Mouse (Mus musculus) layer of hippocampus, adult 9-11 months (tissue): ENCODE results near the gene Pfkfb4.

Source experiments
- DNase-seq: peaks from one replicate; pipeline ENCODE4 v3.0.0; 2022

The Pfkfb4 gene

GRCm38 (mm10) chr9:109038901-109039364 lies 47.4 kb downstream of the Pfkfb4 start:
- no peak for DNase-seq

GRCm38 (mm10) chr9:109039681-109040080 lies 48.1 kb downstream of the Pfkfb4 start:
- no peak for DNase-seq

- no peak for DNase-seq
These were observed 48.6 kb downstream of the Pfkfb4 start for GRCm38 (mm10) chr9:109040216-109040615.

- no peak for DNase-seq
These were observed 49.3 kb downstream of the Pfkfb4 start for GRCm38 (mm10) chr9:109040906-109041305.

- no peak for DNase-seq
These were observed 49.8 kb downstream of the Pfkfb4 start for GRCm38 (mm10) chr9:109041351-109041750.

GRCm38 (mm10) chr9:109046306-109046705 lies 54.7 kb downstream of the Pfkfb4 start:
- DNase-seq: no peak

- DNase-seq: no peak
These were observed 57.7 kb downstream of the Pfkfb4 start for GRCm38 (mm10) chr9:109049316-109049715.

- no peak for DNase-seq
These were observed 58.6 kb downstream of the Pfkfb4 start for GRCm38 (mm10) chr9:109049996-109050673.

- no peak for DNase-seq
These were observed 59.1 kb downstream of the Pfkfb4 start for GRCm38 (mm10) chr9:109050674-109050997.

- no peak for DNase-seq
These were observed 59.5 kb downstream of the Pfkfb4 start for GRCm38 (mm10) chr9:109051011-109051501.

- DNase-seq: no peak
These were observed 60.3 kb downstream of the Pfkfb4 start for GRCm38 (mm10) chr9:109051651-109052489.

GRCm38 (mm10) chr9:109052490-109053260 lies 61.1 kb downstream of the Pfkfb4 start:
- DNase-seq: no peak

GRCm38 (mm10) chr9:109053366-109053765 lies 61.8 kb downstream of the Pfkfb4 start:
- DNase-seq: no peak

GRCm38 (mm10) chr9:109053851-109054250 lies 62.3 kb downstream of the Pfkfb4 start:
- no peak for DNase-seq

- peak; percentile 90 for DNase-seq
These were observed 63.1 kb downstream of the Pfkfb4 start for GRCm38 (mm10) chr9:109054712-109055111.

GRCm38 (mm10) chr9:109055271-109056030 lies 63.9 kb downstream of the Pfkfb4 start:
- peak; percentile 55 for DNase-seq

GRCm38 (mm10) chr9:109056081-109056690 lies 64.6 kb downstream of the Pfkfb4 start:
- DNase-seq: no peak

- DNase-seq: no peak
These were observed 65.3 kb downstream of the Pfkfb4 start for GRCm38 (mm10) chr9:109056916-109057315.

GRCm38 (mm10) chr9:109057543-109057942 lies 66.0 kb downstream of the Pfkfb4 start:
- no peak for DNase-seq

GRCm38 (mm10) chr9:109058006-109058765 lies 66.6 kb downstream of the Pfkfb4 start:
- DNase-seq: no peak
